Mouse (Mus musculus) myocyte (in vitro differentiated cells): ENCODE data around the gene Lat2.

Experiments used
- CEBPB ChIP-seq: IDR thresholded peaks from 2 replicates; pipeline ENCODE4 v1.6.1; 2011; ENCODE audit warnings: mild to moderate bottlenecking, moderate library complexity; ENCODE audit not compliant: poor library complexity, insufficient read depth, severe bottlenecking
- E2F4 ChIP-seq: IDR thresholded peaks from one replicate; pipeline ENCODE4 v1.6.1; 2011; ENCODE audit warnings: mild to moderate bottlenecking, control low read depth, moderate library complexity; ENCODE audit not compliant: insufficient read depth
- MAX ChIP-seq: IDR thresholded peaks from one replicate; pipeline ENCODE4 v1.6.1; 2011; ENCODE audit warnings: low read depth, mild to moderate bottlenecking, control low read depth
- MYOD1 ChIP-seq, 3 experiments: IDR thresholded peaks; one replicate each; pipeline ENCODE4 v1.6.1; 2011; ENCODE audit warnings: control low read depth in 2 of 3, low read depth in 2 of 3, mild to moderate bottlenecking in 2 of 3, moderate library complexity in 1 of 3; ENCODE audit not compliant: insufficient read length in 2 of 3, control insufficient read depth in 1 of 3
- POLR2A ChIP-seq: IDR thresholded peaks from one replicate; pipeline ENCODE4 v1.6.1; 2011; ENCODE audit warnings: low read depth, mild to moderate bottlenecking, control low read depth, moderate library complexity; ENCODE audit not compliant: insufficient read length
- POLR2AphosphoS2 ChIP-seq: IDR thresholded peaks from one replicate; pipeline ENCODE4 v1.6.1; 2011; ENCODE audit warnings: low read depth, control low read depth; ENCODE audit not compliant: insufficient read length
- REST ChIP-seq: IDR thresholded peaks from one replicate; pipeline ENCODE4 v1.6.1; 2011; ENCODE audit warnings: mild to moderate bottlenecking, control low read depth, moderate library complexity; ENCODE audit not compliant: insufficient read depth, insufficient read length
- SRF ChIP-seq: IDR thresholded peaks from one replicate; pipeline ENCODE4 v1.6.1; 2011; ENCODE audit warnings: low read depth; ENCODE audit not compliant: control insufficient read depth, insufficient read length
- TCF12 ChIP-seq: IDR thresholded peaks from one replicate; pipeline ENCODE4 v1.6.1; 2011; ENCODE audit warnings: mild to moderate bottlenecking, control low read depth; ENCODE audit not compliant: poor library complexity, insufficient read depth, severe bottlenecking
- USF1 ChIP-seq: IDR thresholded peaks from one replicate; pipeline ENCODE4 v1.6.1; 2011; ENCODE audit warnings: low read depth, mild to moderate bottlenecking, control low read depth, moderate library complexity

GRCm38 (mm10) chr5:134646461-134646860 lies 31.6 kb upstream of the Lat2 start:
- TF ChIP-seq POLR2A (no peak), MYOD1 (IDR thresholded peaks at IDR 0.05; ENCODE audit: control insufficient read depth in 1 of 3, insufficient read length in 2 of 3, low read depth in 2 of 3) (no peak), USF1 (no peak), MAX (no peak), TCF12 (no peak), E2F4 (no peak), REST (no peak), CEBPB (no peak), POLR2AphosphoS2 (no peak), SRF (no peak)
